Mouse (Mus musculus) monocyte, adult 2 months (primary cell): ENCODE data around the gene Casq2.

Source experiments
- DNase-seq, 2 experiments: peaks; one replicate each; pipeline ENCODE4 v3.0.0; 2022; ENCODE audit warnings: low spot score in 2 of 2, low read depth in 1 of 2

The Casq2 gene

GRCm38 (mm10) chr3:102190642-102191041 is 104.4 kb downstream of the Casq2 start:
- no peak for DNase-seq

GRCm38 (mm10) chr3:102191575-102191974 is 105.4 kb downstream of the Casq2 start:
- no peak for DNase-seq

- DNase-seq = no peak
Measured at GRCm38 (mm10) chr3:102192621-102193020, 106.4 kb downstream of the Casq2 start.

- DNase-seq = no peak
Measured at GRCm38 (mm10) chr3:102193488-102194290, 107.5 kb downstream of the Casq2 start.

GRCm38 (mm10) chr3:102194291-102195051 is 108.3 kb downstream of the Casq2 start:
- no peak for DNase-seq

GRCm38 (mm10) chr3:102195762-102196161 is 109.5 kb downstream of the Casq2 start:
- no peak for DNase-seq
